Mouse (Mus musculus) heart, adult 2 months (tissue): Measurements from ENCODE around the gene Gm20481.

Experiments used
- CTCF ChIP-seq: fragments of 200-600 bp; IDR thresholded peaks from 2 replicates; pipeline ENCODE4 v1.8.1; 2022; ENCODE audit warnings: antibody characterized with exemption, mild to moderate bottlenecking, moderate library complexity
- EP300 ChIP-seq: fragments of 200-500 bp; IDR thresholded peaks from 2 replicates; pipeline ENCODE4 v1.6.1; 2011; ENCODE audit warnings: low read depth, low read length, control low read depth; ENCODE audit not compliant: insufficient read depth
- POLR2A ChIP-seq: fragments of 200-500 bp; IDR thresholded peaks from 2 replicates; pipeline ENCODE4 v1.6.1; 2011; ENCODE audit warnings: mild to moderate bottlenecking, low read depth, low read length, control low read depth; ENCODE audit not compliant: insufficient read depth

DNA sequence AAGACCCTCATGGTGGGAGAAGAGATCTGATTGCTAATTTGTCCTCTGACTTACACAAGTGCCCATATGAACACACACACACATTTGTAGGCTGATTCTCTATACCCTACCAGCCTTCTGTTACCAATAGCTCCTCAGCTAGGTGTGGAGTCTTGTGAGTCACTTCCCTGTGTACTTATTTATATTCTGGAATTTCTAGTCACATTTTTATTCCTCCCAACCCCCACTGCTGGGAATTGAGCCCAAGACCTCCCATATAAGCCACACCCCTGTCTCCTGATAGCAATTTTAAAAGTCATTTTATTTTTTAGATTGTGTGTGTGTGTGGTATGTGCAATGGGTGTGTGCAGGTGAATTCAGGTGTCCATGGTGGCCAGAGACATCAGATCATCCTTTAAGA lies 25.4 kb upstream of the Gm20481 start:
- TF ChIP-seq POLR2A: no peak
- TF ChIP-seq CTCF: no peak
- TF ChIP-seq EP300: no peak
